ENCODE assay signal across 28 mouse cellular contexts in the genomic region with DNA sequence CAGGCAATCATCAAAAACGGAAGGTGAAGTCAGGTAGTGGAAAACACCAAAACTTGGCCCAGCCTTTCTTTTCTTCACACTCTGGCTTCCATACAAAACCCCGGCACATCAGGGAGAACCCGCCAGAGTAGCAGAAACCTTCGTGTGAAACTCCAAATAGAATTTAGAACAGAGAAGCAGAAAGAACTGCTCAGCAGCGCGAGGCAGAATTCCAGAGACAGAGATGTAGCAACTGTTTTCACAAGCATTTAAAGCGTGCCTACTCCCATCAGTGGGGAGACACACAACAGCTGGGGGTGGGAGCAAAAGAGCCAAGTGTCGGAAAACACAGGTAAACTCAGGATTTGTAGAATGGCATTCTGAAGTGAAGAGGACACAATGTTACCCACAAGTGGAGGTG. TPM values are rescaled to one million over a fixed set of nuclear protein-coding genes. Genes with fewer than 3 reads are reported as not detected.
A peak's percentile ranks its signal among the peaks of the same experiment; 100 is the strongest.
DNase-seq lines count a peak whose midpoint lies in the region; ATAC-seq and TF ChIP-seq lines count a peak whose summit lies in the region.
"Had no signal": no experiment of that assay in that cellular context is flagged by ENCODE, and none has a peak within 500 bp of the region (broad histone marks: within the 10 kb centered on the region; RNA-seq: fewer than 3 reads in every experiment).

No protein-coding gene starts in this region.

- H3K36me3 ChIP-seq in heart, adult 2 months (ENCODE audit: control insufficient read depth, insufficient read depth, low read length), result no peaks in the 10 kb centered on the region
- peaks cover 20% of the 10 kb centered on the region for H3K36me3 ChIP-seq in lung, embryonic 15.5 days

- ATAC-seq in lung, embryonic 15.5 days (ENCODE audit: borderline replicate concordance, extremely low read depth, low FRiP score, low TSS enrichment), result no peak
- ATAC-seq: forebrain, postnatal 0 days; hindbrain, embryonic 16.5 days; intestine, postnatal 0 days; liver, embryonic 12.5 days; midbrain, embryonic 16.5 days had no signal

- intact Hi-C loops in heart, postnatal 10 days (cut with DNase I), result no loop called here
- intact Hi-C loops in heart, adult 2 months (cut with DNase I), result no loop called here

- H3K9me3 ChIP-seq in lung, embryonic 15.5 days, result no peaks in the 10 kb centered on the region
- H3K9me3 ChIP-seq: forebrain, embryonic 10.5 days; heart, embryonic 15.5 days; kidney, embryonic 15.5 days; limb, embryonic 10.5 days; liver, embryonic 12.5 days; stomach, embryonic 15.5 days had no signal

- no peak overlapping the region for H3K4me3 ChIP-seq in heart, adult 2 months
- no peak overlapping the region for H3K4me3 ChIP-seq in lung, embryonic 15.5 days
- H3K4me3 ChIP-seq: forebrain, embryonic 10.5 days; heart, embryonic 15.5 days; kidney, embryonic 15.5 days; limb, embryonic 10.5 days; liver, embryonic 12.5 days; stomach, embryonic 15.5 days had no signal

- peak; percentile 5 for DNase-seq in heart, postnatal 10 days
- no peak for DNase-seq in heart, adult 2 months
- DNase-seq in lung, postnatal 25 days (ENCODE audit: low spot score), result no peak
- DNase-seq in urinary bladder, postnatal 25 days (ENCODE audit: low spot score), result peak; percentile 6
- DNase-seq in urinary bladder, postnatal 10 days (ENCODE audit: low spot score), result no peak
- no peak for DNase-seq in cerebellum, adult 9-11 months
- DNase-seq: adrenal gland, postnatal 25 days; cerebellum, adult 11-12 months; cerebellum, postnatal 25 days; embryo, embryonic 11 days; forebrain, postnatal 0 days; gastrocnemius, postnatal 10 days; retina, postnatal 1 day; thymus, postnatal 25 days had no signal

- no peaks in the 10 kb centered on the region for H3K4me1 ChIP-seq in heart, adult 2 months (ENCODE audit: control insufficient read depth, insufficient read depth, low read length)
- no peaks in the 10 kb centered on the region for H3K4me1 ChIP-seq in lung, embryonic 15.5 days
- H3K4me1 ChIP-seq: forebrain, embryonic 10.5 days; heart, embryonic 15.5 days; kidney, embryonic 15.5 days; limb, embryonic 10.5 days; liver, embryonic 12.5 days; stomach, embryonic 15.5 days had no signal

- no peak for TF ChIP-seq CTCF in heart, adult 2 months (IDR thresholded peaks at IDR 0.05)

- H3K9ac ChIP-seq in heart, adult 2 months (ENCODE audit: low read depth, low read length), result no peak overlapping the region
- no peak overlapping the region for H3K9ac ChIP-seq in lung, embryonic 15.5 days
- H3K9ac ChIP-seq: forebrain, postnatal 0 days; heart, embryonic 15.5 days; kidney, embryonic 15.5 days; liver, embryonic 12.5 days; stomach, embryonic 15.5 days had no signal

- no peak overlapping the region for H3K27ac ChIP-seq in heart, adult 2 months
- peak overlapping the region; percentile 42; the same call in 1 of the 2 replicates for H3K27ac ChIP-seq in lung, embryonic 15.5 days
- H3K27ac ChIP-seq: forebrain, embryonic 10.5 days; heart, embryonic 15.5 days; kidney, embryonic 15.5 days; limb, embryonic 10.5 days; liver, embryonic 12.5 days; stomach, embryonic 15.5 days had no signal

- 83% methylated on average over 8 of the region's 8 CpGs for WGBS in heart, adult 2 months
- 80% methylated on average over 8 of the region's 8 CpGs for WGBS in lung, embryonic 15.5 days

- no peak for TF ChIP-seq EP300 in heart, adult 2 months (IDR thresholded peaks at IDR 0.05; ENCODE audit: insufficient read depth, low read depth, low read length)

- no peak for TF ChIP-seq POLR2A in heart, adult 2 months (IDR thresholded peaks at IDR 0.05; ENCODE audit: insufficient read depth, low read depth, low read length)

- no peaks in the 10 kb centered on the region for H3K79me2 ChIP-seq in heart, adult 2 months (replicated peaks; ENCODE audit: control insufficient read depth, insufficient read depth, low read length)

- no peaks in the 10 kb centered on the region for H3K27me3 ChIP-seq in heart, adult 2 months (ENCODE audit: control insufficient read depth, insufficient read depth, low read length)
- H3K27me3 ChIP-seq in lung, embryonic 15.5 days, result no peaks in the 10 kb centered on the region
- H3K27me3 ChIP-seq: CH12.LX; heart, embryonic 15.5 days; kidney, embryonic 15.5 days; liver, embryonic 12.5 days; stomach, embryonic 15.5 days had no signal

- H3K4me2 ChIP-seq in lung, embryonic 15.5 days, result no peak overlapping the region
- H3K4me2 ChIP-seq: heart, embryonic 15.5 days; kidney, embryonic 15.5 days; liver, embryonic 12.5 days; stomach, embryonic 15.5 days had no signal

RNA-seq across cellular contexts. Expression of gene Gpr88, which starts 44.7 kb away (rescaled TPM):
- under 1 TPM; 0.17 to 0.35 TPM for total RNA-seq in heart, postnatal 10 days (2021)
- under 1 TPM in 1 of 2 experiments, not detected in 1; 0.08 TPM for total RNA-seq in heart, adult 2 months (2021)
- 0.15 and 0.23 TPM in 2 replicates for polyA plus RNA-seq in heart, adult 2 months (2012; rRNA removed)
- polyA plus RNA-seq in lung, embryonic 15.5 days (2015; fragmentation: Nextera tagmentation; extraction: Ambion mirVana), result 1.3 and 1.4 TPM in 2 replicates
- total RNA-seq: CH12.LX; hematopoietic stem cell, adult 5-6 weeks; MEL; neutrophil, adult 5-6 weeks had no signal
- polyA plus RNA-seq: forebrain, embryonic 10.5 days had no signal

Comparison
In these comparisons a context has a peak if more than half of its experiments do, and no peak if none do; other contexts are left out.
1. DNase-seq: peak in heart, postnatal 10 days (2 of 2) and urinary bladder, postnatal 25 days (single experiment); none in heart, adult 2 months (0 of 2), lung, postnatal 25 days (single experiment), urinary bladder, postnatal 10 days (single experiment) and cerebellum, adult 9-11 months (single experiment).